Mouse (Mus musculus) neural tube, embryonic 11.5 days (tissue): ENCODE results near the gene Rad9b. TPM values are rescaled to one million over a fixed set of nuclear protein-coding genes. Genes with fewer than 3 reads are reported as not detected.

ENCODE experiments used
- ATAC-seq: fragments of 200-750 bp; cut with Nextera tagmentation; 2 replicates; pipeline ENCODE4 v1.8.0; 2017; ENCODE audit warnings: moderate number of reproducible peaks, mild to moderate bottlenecking, moderate TSS enrichment, moderate library complexity; ENCODE audit not compliant: insufficient read depth, low FRiP score, low TSS enrichment
- DNase-seq: peaks from one replicate; pipeline ENCODE4 v3.0.0-alpha.2; 2015; ENCODE audit warnings: low spot score
- H3K27ac ChIP-seq: fragments of 300-500 bp; sonication (generic); 2 replicates; pipeline ENCODE4 v1.5.1; 2014; ENCODE audit warnings: low read depth, mild to moderate bottlenecking, low read length
- H3K27me3 ChIP-seq: fragments of 300-500 bp; sonication (generic); 2 replicates; pipeline ENCODE4 v1.6.1; 2014; ENCODE audit warnings: mild to moderate bottlenecking, low read length, mixed read lengths; ENCODE audit not compliant: control insufficient read depth, insufficient read depth
- H3K36me3 ChIP-seq: fragments of 300-500 bp; sonication (generic); 2 replicates; pipeline ENCODE4 v1.6.1; 2014; ENCODE audit warnings: mild to moderate bottlenecking, low read length, moderate library complexity, mixed read lengths; ENCODE audit not compliant: control insufficient read depth, insufficient read depth
- H3K4me1 ChIP-seq: fragments of 300-500 bp; sonication (generic); 2 replicates; pipeline ENCODE4 v1.6.1; 2014; ENCODE audit warnings: low read length, mixed read lengths; ENCODE audit not compliant: control insufficient read depth, insufficient read depth
- H3K4me2 ChIP-seq: fragments of 300-500 bp; sonication (generic); 2 replicates; pipeline ENCODE4 v1.6.1; 2014; ENCODE audit warnings: low read depth, mild to moderate bottlenecking, moderate library complexity
- H3K4me3 ChIP-seq: fragments of 300-500 bp; sonication (generic); 2 replicates; pipeline ENCODE4 v1.5.1; 2014; ENCODE audit warnings: low read depth, low read length
- H3K9ac ChIP-seq: fragments of 300-500 bp; sonication (generic); 2 replicates; pipeline ENCODE4 v1.6.1; 2014; ENCODE audit warnings: mild to moderate bottlenecking, low read length
- H3K9me3 ChIP-seq: fragments of 300-500 bp; sonication (generic); 2 replicates; pipeline ENCODE4 v1.6.1; 2016; ENCODE audit warnings: low read length; ENCODE audit not compliant: control insufficient read depth
- WGBS: fragments of 180-500 bp; shearing (Covaris S2); extraction: QIAGEN DNeasy Blood & Tissue Kit; methylation state at CpG from one replicate; pipeline ENCODE4 v1.1.7; 2014; 5-methylcytosine and 5-hydroxymethylcytosine counted together
- polyA plus RNA-seq: library from polyadenylated mRNA; unstranded; fragments of >200 nt; fragmentation: Nextera tagmentation; extraction: Ambion mirVana; gene quantifications from 2 replicates; pipeline ENCODE4 v1.2.1, GENCODE M21; 2014

The Rad9b gene
- polyA plus RNA-seq, 1 experiment from 2014 or later = 6.9 TPM

- H3K27ac ChIP-seq = no peak overlapping the region
- WGBS = 28% methylated on average over 5 of the region's 5 CpGs
- no peaks in the 10 kb centered on the region for H3K36me3 ChIP-seq
- no peaks in the 10 kb centered on the region for H3K4me1 ChIP-seq
- no peaks in the 10 kb centered on the region for H3K27me3 ChIP-seq
- no peak overlapping the region for H3K4me2 ChIP-seq
- no peak overlapping the region for H3K4me3 ChIP-seq
- DNase-seq (no peak), ATAC-seq (no peak)
- no peak overlapping the region for H3K9ac ChIP-seq
- H3K9me3 ChIP-seq = no peaks in the 10 kb centered on the region
Observed at GRCm38 (mm10) chr5:122274785-122275184, 79.2 kb downstream of the Rad9b start.

Other genes starting within 250 kb of the Rad9b start
- gene Ccdc63, start 213.4 kb downstream of the Rad9b start, polyA plus RNA-seq = not detected in 2 replicates
- gene Ppp1cc, start 196.0 kb downstream of the Rad9b start, polyA plus RNA-seq = 325 and 339 TPM in 2 replicates
- gene Hvcn1, start 147.4 kb downstream of the Rad9b start, polyA plus RNA-seq = 5.6 and 6.0 TPM in 2 replicates
- 3.9 and 4.5 TPM in 2 replicates for gene Tctn1, start 89.8 kb downstream of the Rad9b start, polyA plus RNA-seq
- gene Pptc7, start 69.9 kb downstream of the Rad9b start, polyA plus RNA-seq = 8.5 and 9.2 TPM in 2 replicates
- 219 and 236 TPM in 2 replicates for gene Vps29, start 136 bp upstream of the Rad9b start, polyA plus RNA-seq
- gene Gpn3, start 17.6 kb upstream of the Rad9b start, polyA plus RNA-seq = 68.4 and 71.2 TPM in 2 replicates
- 115 and 116 TPM in 2 replicates for gene Fam216a, start 18.1 kb upstream of the Rad9b start, polyA plus RNA-seq
- 65.8 and 67.4 TPM in 2 replicates for gene Arpc3, start 37.6 kb upstream of the Rad9b start, polyA plus RNA-seq
- gene Anapc7, start 67.5 kb upstream of the Rad9b start, polyA plus RNA-seq = 33.4 and 34.7 TPM in 2 replicates
- gene Atp2a2, start 148.0 kb upstream of the Rad9b start, polyA plus RNA-seq = 52.0 and 55.4 TPM in 2 replicates